Mouse (Mus musculus): Measurements from ENCODE around the gene Ankfn1.

Ankfn1 gene

GRCm38 (mm10) chr11:89472871-89473270 lies 304.6 kb downstream of the Ankfn1 start:
- no peak for DNase-seq (ENCODE audit: low read depth, low spot score)

- no peak for DNase-seq (ENCODE audit: low read depth, low spot score)
Observed at GRCm38 (mm10) chr11:89465381-89465780, 312.1 kb downstream of the Ankfn1 start.

GRCm38 (mm10) chr11:89462216-89462615 lies 315.2 kb downstream of the Ankfn1 start:
- no peak for DNase-seq (ENCODE audit: low read depth, low spot score)

GRCm38 (mm10) chr11:89459437-89459836 lies 318.0 kb downstream of the Ankfn1 start:
- DNase-seq (ENCODE audit: low read depth, low spot score) = peak; percentile 18

- no peak for DNase-seq (ENCODE audit: low read depth, low spot score)
Observed at GRCm38 (mm10) chr11:89455647-89456231, 321.7 kb downstream of the Ankfn1 start.

- DNase-seq (ENCODE audit: low read depth, low spot score) = peak; percentile 3
Observed at GRCm38 (mm10) chr11:89454702-89455101, 322.8 kb downstream of the Ankfn1 start.

- DNase-seq (ENCODE audit: low read depth, low spot score) = no peak
Observed at GRCm38 (mm10) chr11:89452862-89453261, 324.6 kb downstream of the Ankfn1 start.

GRCm38 (mm10) chr11:89450406-89450805 lies 327.0 kb downstream of the Ankfn1 start:
- DNase-seq (ENCODE audit: low read depth, low spot score) = no peak

- DNase-seq (ENCODE audit: low read depth, low spot score) = no peak
Observed at GRCm38 (mm10) chr11:89448986-89449385, 328.5 kb downstream of the Ankfn1 start.

- DNase-seq (ENCODE audit: low read depth, low spot score) = no peak
Observed at GRCm38 (mm10) chr11:89447477-89447876, 330.0 kb downstream of the Ankfn1 start.

GRCm38 (mm10) chr11:89440566-89440965 lies 336.9 kb downstream of the Ankfn1 start:
- DNase-seq (ENCODE audit: low read depth, low spot score) = no peak

GRCm38 (mm10) chr11:89424358-89424757 lies 353.1 kb downstream of the Ankfn1 start:
- no peak for DNase-seq (ENCODE audit: low read depth, low spot score)

GRCm38 (mm10) chr11:89422637-89423036 lies 354.8 kb downstream of the Ankfn1 start:
- DNase-seq (ENCODE audit: low read depth, low spot score) = no peak

GRCm38 (mm10) chr11:89420767-89421438 lies 356.6 kb downstream of the Ankfn1 start:
- no peak for DNase-seq (ENCODE audit: low read depth, low spot score)

- DNase-seq (ENCODE audit: low read depth, low spot score) = no peak
Observed at GRCm38 (mm10) chr11:89419863-89420262, 357.6 kb downstream of the Ankfn1 start.

GRCm38 (mm10) chr11:89418644-89419043 lies 358.8 kb downstream of the Ankfn1 start:
- no peak for DNase-seq (ENCODE audit: low read depth, low spot score)

- DNase-seq (ENCODE audit: low read depth, low spot score) = no peak
Observed at GRCm38 (mm10) chr11:89416769-89417168, 360.7 kb downstream of the Ankfn1 start.

GRCm38 (mm10) chr11:89408774-89409173 lies 368.7 kb downstream of the Ankfn1 start:
- DNase-seq (ENCODE audit: low read depth, low spot score) = no peak

- DNase-seq (ENCODE audit: low read depth, low spot score) = no peak
Observed at GRCm38 (mm10) chr11:89404489-89404888, 373.0 kb downstream of the Ankfn1 start.

GRCm38 (mm10) chr11:89403436-89403835 lies 374.0 kb downstream of the Ankfn1 start:
- no peak for DNase-seq (ENCODE audit: low read depth, low spot score)

- DNase-seq (ENCODE audit: low read depth, low spot score) = no peak
Observed at GRCm38 (mm10) chr11:89388851-89389250, 388.6 kb downstream of the Ankfn1 start.

- no peak for DNase-seq (ENCODE audit: low read depth, low spot score)
Observed at GRCm38 (mm10) chr11:89382634-89383009, 394.8 kb downstream of the Ankfn1 start.

Measured in skeletal muscle tissue, adult 2 months (tissue).